Mouse (Mus musculus): ENCODE results near the gene Zbtb37.
"Not testable (repeated sequence)": the region's sequence is repeated elsewhere in the genome, so short reads cannot be mapped to it uniquely, and the experiment has no call there.

Gene Zbtb37

GRCm38 (mm10) chr1:161032345-161032744 lies 2.3 kb downstream of the Zbtb37 start:
- DNase-seq (ENCODE audit: low spot score in 2 of 2) = no peak

DNA sequence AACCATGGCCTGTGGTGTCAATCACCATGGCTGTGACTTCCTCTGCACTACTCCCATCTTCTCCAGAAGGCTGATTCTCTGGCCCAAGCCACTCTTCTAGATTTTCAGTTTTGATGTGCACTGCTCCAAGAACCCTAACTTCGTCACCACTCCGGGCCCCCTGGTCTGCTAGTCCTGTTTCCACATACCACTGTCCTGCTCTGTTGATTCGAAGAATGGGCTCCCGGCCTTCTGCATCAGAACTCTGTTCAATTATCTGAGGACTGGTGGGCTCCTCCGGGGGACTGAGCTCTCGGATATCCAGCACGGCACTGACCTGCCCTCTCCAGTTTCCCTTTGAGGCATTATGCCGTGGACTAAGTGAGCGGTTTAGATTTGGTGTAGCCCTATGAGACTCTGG lies 2.8 kb downstream of the Zbtb37 start:
- no peak for DNase-seq (ENCODE audit: low spot score in 2 of 2)

DNA sequence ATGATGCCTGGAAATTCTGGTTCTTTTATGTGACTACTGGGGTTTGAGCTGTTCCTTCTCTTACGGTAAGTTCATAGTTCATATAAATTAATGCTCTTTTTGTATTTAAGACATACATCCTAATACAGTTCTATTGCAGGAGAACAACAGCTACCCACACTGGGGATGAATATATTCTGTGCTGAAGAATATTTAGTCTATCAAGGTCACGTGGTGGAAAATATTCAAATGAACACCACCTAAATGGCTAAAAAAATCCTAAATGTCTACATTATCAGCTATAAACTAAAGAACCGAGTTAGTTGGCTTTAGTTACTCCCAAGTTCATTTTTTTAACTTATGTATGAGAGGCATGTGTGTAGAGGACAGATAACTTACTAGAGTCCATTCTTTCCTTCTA lies 4.6 kb downstream of the Zbtb37 start:
- DNase-seq (ENCODE audit: low spot score in 2 of 2) = no peak

DNA sequence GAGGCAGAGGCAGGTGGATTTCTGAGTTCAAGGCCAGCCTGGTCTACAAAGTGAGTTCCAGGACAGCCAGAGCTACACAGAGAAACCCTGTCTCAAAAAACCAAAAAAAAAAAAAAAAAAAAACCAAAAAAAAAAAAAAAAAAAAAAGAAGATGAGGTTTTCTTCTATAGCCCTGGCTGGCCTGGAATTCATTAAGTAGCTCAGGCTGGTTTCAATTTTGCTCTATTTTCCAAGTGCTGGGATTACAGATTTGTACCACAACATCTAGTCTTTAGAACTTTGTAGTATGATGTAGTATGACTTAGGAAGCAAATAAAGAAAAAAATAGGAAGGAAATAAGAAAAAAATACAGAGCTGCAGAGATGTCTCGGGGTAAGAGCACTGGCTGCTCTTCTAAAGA lies 6.2 kb downstream of the Zbtb37 start:
- not testable (repeated sequence) for DNase-seq (ENCODE audit: low spot score in 2 of 2)

DNA sequence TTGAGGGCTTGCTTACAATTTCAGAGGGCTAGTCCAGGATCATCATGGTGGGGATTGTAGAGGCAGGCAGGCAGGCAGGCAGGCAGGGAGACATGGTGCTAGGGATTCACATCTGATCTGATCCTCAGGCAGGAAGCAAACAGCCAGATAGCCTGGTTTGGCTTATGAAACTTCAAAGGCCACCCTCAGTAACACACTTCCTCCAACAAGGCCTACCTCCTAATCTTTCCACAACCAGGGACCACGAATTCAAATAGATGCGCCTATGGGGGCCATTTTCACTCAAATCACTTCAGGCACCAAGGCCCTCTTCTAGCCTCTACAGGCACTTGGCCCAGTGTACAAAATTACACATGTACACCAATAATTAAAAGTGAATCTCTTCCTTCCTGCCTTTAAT lies 7.5 kb downstream of the Zbtb37 start:
- DNase-seq (ENCODE audit: low spot score in 2 of 2) = no peak

GRCm38 (mm10) chr1:161025410-161026210 lies 9.0 kb downstream of the Zbtb37 start:
- DNase-seq (ENCODE audit: low spot score in 2 of 2) = no peak

- no peak for DNase-seq (ENCODE audit: low spot score in 2 of 2)
Measured at GRCm38 (mm10) chr1:161020051-161020450, 14.6 kb downstream of the Zbtb37 start.

- DNase-seq (ENCODE audit: low spot score in 2 of 2) = no peak
Measured at GRCm38 (mm10) chr1:161016378-161016777, 18.3 kb downstream of the Zbtb37 start.

DNA sequence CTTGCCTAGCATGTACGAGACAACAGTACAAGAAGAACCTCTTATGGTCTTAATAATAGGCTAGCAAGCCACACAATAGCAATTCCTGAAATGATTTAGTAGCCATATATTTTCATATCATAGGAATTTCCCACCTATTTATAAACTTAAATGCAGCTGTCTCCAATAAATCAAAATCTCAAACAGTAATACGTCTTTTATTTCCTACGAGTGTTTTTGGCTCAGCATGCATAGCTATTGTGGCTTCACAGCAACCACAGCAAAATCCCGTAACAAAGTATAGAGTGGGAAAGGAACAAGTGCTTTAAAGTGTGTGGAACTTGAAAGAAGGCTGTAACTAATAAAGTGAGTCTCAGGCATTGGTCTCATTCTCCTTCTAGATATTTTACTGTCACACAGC lies 24.2 kb downstream of the Zbtb37 start:
- no peak for DNase-seq (ENCODE audit: low spot score in 2 of 2)

- no peak for DNase-seq (ENCODE audit: low spot score in 2 of 2)
Measured at GRCm38 (mm10) chr1:161008038-161008437, 26.6 kb downstream of the Zbtb37 start.

GRCm38 (mm10) chr1:161006471-161006870 lies 28.2 kb downstream of the Zbtb37 start:
- DNase-seq (ENCODE audit: low spot score in 2 of 2) = no peak

GRCm38 (mm10) chr1:161005526-161005925 lies 29.1 kb downstream of the Zbtb37 start:
- no peak for DNase-seq (ENCODE audit: low spot score in 2 of 2)

GRCm38 (mm10) chr1:161004942-161005341 lies 29.7 kb downstream of the Zbtb37 start:
- DNase-seq (ENCODE audit: low spot score in 2 of 2) = no peak

DNA sequence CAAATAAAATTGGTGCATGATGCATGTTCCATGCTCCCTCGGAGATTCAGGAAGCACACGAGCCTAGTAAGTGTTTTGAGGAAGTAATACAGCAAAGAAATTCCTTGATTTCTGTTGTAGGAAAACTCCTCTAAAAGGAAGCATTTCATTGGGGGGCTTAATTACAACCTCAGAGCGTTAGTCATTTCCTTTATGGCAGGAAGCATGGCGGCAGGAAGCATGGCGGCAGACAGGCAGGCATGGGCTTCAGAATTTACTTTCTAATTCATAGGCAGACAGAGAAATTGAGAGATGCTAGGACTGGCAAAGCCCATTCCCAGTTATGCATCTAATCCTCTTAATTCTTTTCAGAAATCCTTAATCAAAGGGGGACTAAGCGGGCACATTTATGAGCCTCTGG lies 40.8 kb downstream of the Zbtb37 start:
- DNase-seq (ENCODE audit: low spot score in 2 of 2) = no peak

- no peak for DNase-seq (ENCODE audit: low spot score in 2 of 2)
Measured at GRCm38 (mm10) chr1:160989395-160989794, 45.3 kb downstream of the Zbtb37 start.

DNA sequence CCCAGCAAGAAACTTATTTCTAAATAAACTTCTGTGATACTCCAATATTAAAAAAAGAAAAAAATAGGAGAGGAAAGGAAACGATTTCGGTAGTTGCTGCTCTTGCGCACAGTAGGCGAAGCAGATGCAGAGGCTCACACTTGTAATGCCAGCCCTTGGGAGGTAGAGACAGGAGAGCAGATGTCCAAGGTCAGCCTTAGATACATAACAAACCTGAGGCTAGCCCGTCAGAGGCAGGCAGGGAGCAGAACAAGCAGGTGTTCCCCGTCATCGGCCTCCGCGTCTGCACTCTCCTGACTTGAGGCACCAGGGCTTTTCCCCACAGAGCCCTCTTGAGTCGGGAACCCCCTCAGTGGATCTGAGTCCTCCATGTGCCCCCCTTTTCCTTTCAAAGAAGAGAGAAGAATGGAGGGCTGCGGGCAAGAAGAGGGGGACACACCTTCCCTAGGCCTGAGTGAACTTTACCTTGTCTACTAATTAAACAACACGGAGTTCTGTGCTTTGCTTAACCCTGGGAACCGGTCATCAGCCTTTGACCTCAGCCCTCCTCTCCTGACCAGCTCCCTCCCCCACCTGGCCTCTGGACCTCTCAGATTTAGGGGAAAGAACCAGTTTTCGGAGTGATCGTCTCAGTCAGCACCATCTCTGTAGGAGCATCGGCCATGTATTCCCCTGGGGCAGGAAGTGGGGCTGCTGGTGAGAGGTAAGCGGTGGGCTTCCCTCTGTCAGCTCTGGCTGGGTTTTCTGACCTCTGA lies 47.6 kb downstream of the Zbtb37 start:
- no peak for DNase-seq (ENCODE audit: low spot score in 2 of 2)

GRCm38 (mm10) chr1:160985477-160985876 lies 49.2 kb downstream of the Zbtb37 start:
- DNase-seq (ENCODE audit: low spot score in 2 of 2) = no peak

DNA sequence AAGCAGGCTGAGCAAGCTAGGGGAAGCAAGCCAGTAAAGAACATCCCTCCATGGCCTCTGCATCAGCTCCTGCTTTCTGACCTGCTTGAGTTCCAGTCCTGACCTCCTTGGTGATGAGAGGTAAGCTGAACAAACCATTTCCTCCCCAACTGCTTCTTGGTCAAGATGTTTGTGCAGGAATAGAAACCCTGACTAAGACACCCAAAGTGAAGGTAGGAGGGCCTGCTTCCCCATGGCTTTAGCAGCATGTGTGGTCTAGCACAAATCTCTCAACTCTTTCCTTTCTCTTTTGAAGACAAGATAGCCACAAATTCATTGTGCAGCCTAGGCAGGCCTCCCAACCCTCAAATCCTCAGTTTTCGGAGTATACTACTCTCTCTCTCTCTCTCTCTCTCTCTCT lies 49.9 kb downstream of the Zbtb37 start:
- not testable (repeated sequence) for DNase-seq (ENCODE audit: low spot score in 2 of 2)

DNA sequence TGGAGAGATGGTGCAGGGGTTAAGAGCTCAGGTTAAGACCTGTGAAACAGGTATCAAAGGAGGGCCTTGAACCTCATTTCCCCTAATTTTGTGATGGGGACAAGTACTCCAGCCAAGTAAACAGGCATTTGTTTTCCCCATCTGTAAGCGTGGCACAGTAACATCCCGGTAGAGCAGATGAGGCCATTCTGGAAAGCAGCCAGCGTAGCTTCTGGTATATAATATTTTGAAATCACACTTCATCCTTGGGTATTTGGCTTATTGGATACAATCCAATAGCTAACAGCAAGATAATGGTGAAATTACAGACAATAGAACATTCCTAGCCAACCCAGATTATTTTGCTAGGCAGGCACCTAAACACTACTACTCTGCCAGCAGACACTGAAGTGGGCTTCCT lies 51.8 kb downstream of the Zbtb37 start:
- DNase-seq (ENCODE audit: low spot score in 2 of 2) = no peak

DNA sequence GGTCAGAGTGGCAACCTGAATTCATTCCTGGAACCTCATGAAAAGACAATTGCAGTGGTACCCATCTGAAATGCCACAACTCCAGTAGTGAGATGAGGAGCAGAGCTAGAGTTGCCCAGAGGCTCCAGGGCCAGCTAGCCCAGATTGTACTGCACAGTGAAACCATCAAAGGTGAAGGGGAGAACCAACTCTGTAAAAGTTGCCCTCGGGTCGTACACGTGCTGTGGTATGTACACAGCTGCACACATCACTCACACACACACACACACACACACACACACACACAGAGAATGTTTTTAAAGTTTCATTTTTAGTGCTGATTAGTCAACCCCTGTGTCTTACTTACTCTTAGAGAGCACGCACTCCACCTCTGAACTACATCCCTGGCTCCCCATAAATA lies 53.3 kb downstream of the Zbtb37 start:
- DNase-seq (ENCODE audit: low spot score in 2 of 2) = no peak

- no peak for DNase-seq (ENCODE audit: low spot score in 2 of 2)
Measured at GRCm38 (mm10) chr1:160980537-160981234, 54.0 kb downstream of the Zbtb37 start.

DNA sequence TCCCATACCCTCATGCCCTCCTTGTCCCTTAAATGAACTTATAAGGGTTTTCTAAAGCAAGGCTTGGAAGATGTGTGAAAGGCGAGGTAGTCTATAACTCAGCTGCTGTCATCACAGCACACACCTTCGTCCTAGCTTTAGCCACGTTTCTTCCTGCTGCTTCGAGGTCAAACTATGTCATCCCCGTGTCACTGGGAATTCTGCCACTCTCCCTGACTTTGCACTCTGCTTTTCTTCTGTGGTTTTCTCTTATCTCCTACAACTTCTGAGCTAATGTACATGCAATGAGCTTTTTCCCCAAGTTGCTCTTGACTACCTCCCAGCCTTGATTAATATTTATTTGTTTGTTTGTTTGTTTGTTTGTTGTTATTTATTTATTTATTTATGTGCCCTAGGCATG lies 54.6 kb downstream of the Zbtb37 start:
- DNase-seq (ENCODE audit: low spot score in 2 of 2) = no peak
